Mouse (Mus musculus): ENCODE data around the gene Agap1.

GRCm38 (mm10) chr1:89804981-89805380 is 350.4 kb downstream of the Agap1 start:
- TF ChIP-seq POLR2A (IDR thresholded peaks at IDR 0.05; ENCODE audit: low read depth, low read length) (no peak), CTCF (conservative IDR thresholded peaks at IDR 0.05; ENCODE audit: insufficient read depth, insufficient read length, low read depth, low read length) (no peak)

Measured in kidney, adult 2 months (tissue).